In genomic region chr5:117114581-117115192, GRCm38 (mm10) we compare ENCODE assay signal across 8 mouse cellular contexts. TPM values are rescaled to one million over a fixed set of nuclear protein-coding genes. Genes with fewer than 3 reads are reported as not detected.
DNase-seq lines count a peak whose midpoint lies in the region; ATAC-seq and TF ChIP-seq lines count a peak whose summit lies in the region.

No protein-coding gene starts in this region.

- no peaks in the 10 kb centered on the region for H3K27me3 ChIP-seq in forebrain, embryonic 14.5 days (replicated peaks; ENCODE audit: control insufficient read depth, insufficient read depth, low read length)
- no peaks in the 10 kb centered on the region for H3K27me3 ChIP-seq in myocyte (ENCODE audit: control insufficient read depth, insufficient read depth, insufficient read length)

- peak overlapping the region; percentile 83 for H3ac ChIP-seq in myocyte (ENCODE audit: control insufficient read depth, insufficient read length)

- no peak for TF ChIP-seq POLR2A in myocyte (IDR thresholded peaks at IDR 0.05; ENCODE audit: insufficient read length, low read depth)

- TF ChIP-seq CTCF in layer of hippocampus, adult 2 months (conservative IDR thresholded peaks at IDR 0.05) = peak; percentile 83

- H3K79me2 ChIP-seq in myocyte (ENCODE audit: control insufficient read depth, insufficient read depth) = peaks cover 24% of the 10 kb centered on the region

- H3K4me3 ChIP-seq in layer of hippocampus, adult 2 months = peak overlapping the region; percentile 95
- peak overlapping the region; percentile 93 for H3K4me3 ChIP-seq in forebrain, embryonic 14.5 days (ENCODE audit: low read depth, low read length)
- H3K4me3 ChIP-seq in myocyte = peak overlapping the region; percentile 91

- H3K4me2 ChIP-seq in forebrain, embryonic 14.5 days (ENCODE audit: low read length) = peak overlapping the region; percentile 64
- peak overlapping the region; percentile 91 for H3K4me2 ChIP-seq in myocyte (ENCODE audit: low read depth)

- WGBS in forebrain, embryonic 14.5 days = 5% methylated on average over 16 of the region's 16 CpGs

- 0 out of 2 replicates have a peak, but pooled peaks cover 2% of the 10 kb centered on the region for H3K4me1 ChIP-seq in forebrain, embryonic 14.5 days (ENCODE audit: control insufficient read depth, insufficient read depth, low read length)

- H3K27ac ChIP-seq in layer of hippocampus, adult 2 months = peak overlapping the region; percentile 100
- no peak overlapping the region for H3K27ac ChIP-seq in forebrain, embryonic 14.5 days (ENCODE audit: low read depth, low read length)

- H3K9me3 ChIP-seq in forebrain, embryonic 14.5 days (replicated peaks; ENCODE audit: control insufficient read depth, low read length) = no peaks in the 10 kb centered on the region

- H3K36me3 ChIP-seq in forebrain, embryonic 14.5 days (ENCODE audit: control insufficient read depth, insufficient read depth, low read length) = peaks cover 27% of the 10 kb centered on the region
- H3K36me3 ChIP-seq in myocyte (ENCODE audit: control insufficient read depth, insufficient read depth) = peaks cover 7% of the 10 kb centered on the region

- peak overlapping the region; percentile 89 for H3K9ac ChIP-seq in forebrain, embryonic 14.5 days (ENCODE audit: low read length)

- ATAC-seq in forebrain, embryonic 14.5 days = no peak

- no peak for DNase-seq in layer of hippocampus, adult 2 months (ENCODE audit: low spot score in 2 of 2)
- no peak for DNase-seq in layer of hippocampus, adult 9-11 months
- DNase-seq in NIH3T3 (ENCODE audit: low read depth) = peak; percentile 74
- peak; percentile 58 for DNase-seq in forebrain, embryonic 14.5 days (ENCODE audit: low spot score)
- DNase-seq in kidney, postnatal 4 days = peak; percentile 20 to 55
- DNase-seq in urinary bladder, postnatal 25 days (ENCODE audit: low spot score) = no peak
- DNase-seq in adrenal gland, postnatal 36 days = no peak

TF ChIP-seq in myocyte, 11 proteins besides CTCF, POLR2A, EP300 and RAD21:
- TF ChIP-seq USF1 (IDR thresholded peaks at IDR 0.05; ENCODE audit: low read depth) = no peak
- TF ChIP-seq SRF (IDR thresholded peaks at IDR 0.05; ENCODE audit: control insufficient read depth, insufficient read length, low read depth) = no peak
- TF ChIP-seq REST (IDR thresholded peaks at IDR 0.05; ENCODE audit: insufficient read depth, insufficient read length) = no peak
- no peak for TF ChIP-seq CEBPB (IDR thresholded peaks at IDR 0.05; ENCODE audit: insufficient read depth, poor library complexity, severe bottlenecking)
- TF ChIP-seq TCF3 (IDR thresholded peaks at IDR 0.05; ENCODE audit: insufficient read length, low read depth) = no peak
- TF ChIP-seq MYOG (IDR thresholded peaks at IDR 0.05; ENCODE audit: control insufficient read depth in 1 of 3, insufficient read depth in 1 of 3, insufficient read length in 2 of 3, low read depth in 2 of 3) = no peak
- TF ChIP-seq E2F4 (IDR thresholded peaks at IDR 0.05; ENCODE audit: insufficient read depth) = no peak
- TF ChIP-seq MAX (IDR thresholded peaks at IDR 0.05; ENCODE audit: low read depth) = no peak
- no peak for TF ChIP-seq TCF12 (IDR thresholded peaks at IDR 0.05; ENCODE audit: insufficient read depth, poor library complexity, severe bottlenecking)
- no peak for TF ChIP-seq POLR2AphosphoS2 (IDR thresholded peaks at IDR 0.05; ENCODE audit: insufficient read length, low read depth)
- no peak for TF ChIP-seq MYOD1 (IDR thresholded peaks at IDR 0.05; ENCODE audit: control insufficient read depth in 1 of 3, insufficient read length in 2 of 3, low read depth in 2 of 3)

RNA-seq across cellular contexts. Expression of gene Suds3, which starts 1.2 kb away (rescaled TPM):
- 100 to 1,000 TPM; 112 to 130 TPM for total RNA-seq in layer of hippocampus, adult 2 months (2021)
- polyA plus RNA-seq in forebrain, embryonic 14.5 days (2014; fragmentation: Nextera tagmentation; extraction: Ambion mirVana) = 49.5 and 55.5 TPM in 2 replicates
- 77.0 TPM for polyA plus RNA-seq in myocyte (2012; fragmentation: generic; extraction: Trizol)
- 100 to 1,000 TPM; 115 to 134 TPM for total RNA-seq in adrenal gland, postnatal 36 days (2021)

RNA-seq across cellular contexts. Expression of gene Taok3, which starts 5.2 kb away (rescaled TPM):
- 10 to 100 TPM; 57.0 to 60.8 TPM for total RNA-seq in layer of hippocampus, adult 2 months (2021)
- 32.1 and 48.7 TPM in 2 replicates for polyA plus RNA-seq in forebrain, embryonic 14.5 days (2014; fragmentation: Nextera tagmentation; extraction: Ambion mirVana)
- 7.7 TPM for polyA plus RNA-seq in myocyte (2012; fragmentation: generic; extraction: Trizol)
- 10 to 100 TPM; 31.3 to 40.7 TPM for total RNA-seq in adrenal gland, postnatal 36 days (2021)

Comparison
In these comparisons a context has a peak if more than half of its experiments do, and no peak if none do; other contexts are left out.
1. DNase-seq: peak in NIH3T3 (single experiment), forebrain, embryonic 14.5 days (single experiment) and kidney, postnatal 4 days (2 of 2); none in layer of hippocampus, adult 2 months (0 of 2), layer of hippocampus, adult 9-11 months (single experiment), urinary bladder, postnatal 25 days (single experiment) and adrenal gland, postnatal 36 days (0 of 2).
2. Peak in every context shown above with its lines, with median percentiles within 50 percentile points of each other: H3K4me3 ChIP-seq.